Mouse (Mus musculus): ENCODE results near the gene Pan2. TPM values are rescaled to one million over a fixed set of nuclear protein-coding genes. Genes with fewer than 3 reads are reported as not detected.
A peak's percentile ranks its signal among the peaks of the same experiment; 100 is the strongest.
"Not testable (repeated sequence)": the region's sequence is repeated elsewhere in the genome, so short reads cannot be mapped to it uniquely, and the experiment has no call there.

Pan2 gene
- polyA plus RNA-seq, 1 experiment from 2014 or later: 36.2 TPM

DNA sequence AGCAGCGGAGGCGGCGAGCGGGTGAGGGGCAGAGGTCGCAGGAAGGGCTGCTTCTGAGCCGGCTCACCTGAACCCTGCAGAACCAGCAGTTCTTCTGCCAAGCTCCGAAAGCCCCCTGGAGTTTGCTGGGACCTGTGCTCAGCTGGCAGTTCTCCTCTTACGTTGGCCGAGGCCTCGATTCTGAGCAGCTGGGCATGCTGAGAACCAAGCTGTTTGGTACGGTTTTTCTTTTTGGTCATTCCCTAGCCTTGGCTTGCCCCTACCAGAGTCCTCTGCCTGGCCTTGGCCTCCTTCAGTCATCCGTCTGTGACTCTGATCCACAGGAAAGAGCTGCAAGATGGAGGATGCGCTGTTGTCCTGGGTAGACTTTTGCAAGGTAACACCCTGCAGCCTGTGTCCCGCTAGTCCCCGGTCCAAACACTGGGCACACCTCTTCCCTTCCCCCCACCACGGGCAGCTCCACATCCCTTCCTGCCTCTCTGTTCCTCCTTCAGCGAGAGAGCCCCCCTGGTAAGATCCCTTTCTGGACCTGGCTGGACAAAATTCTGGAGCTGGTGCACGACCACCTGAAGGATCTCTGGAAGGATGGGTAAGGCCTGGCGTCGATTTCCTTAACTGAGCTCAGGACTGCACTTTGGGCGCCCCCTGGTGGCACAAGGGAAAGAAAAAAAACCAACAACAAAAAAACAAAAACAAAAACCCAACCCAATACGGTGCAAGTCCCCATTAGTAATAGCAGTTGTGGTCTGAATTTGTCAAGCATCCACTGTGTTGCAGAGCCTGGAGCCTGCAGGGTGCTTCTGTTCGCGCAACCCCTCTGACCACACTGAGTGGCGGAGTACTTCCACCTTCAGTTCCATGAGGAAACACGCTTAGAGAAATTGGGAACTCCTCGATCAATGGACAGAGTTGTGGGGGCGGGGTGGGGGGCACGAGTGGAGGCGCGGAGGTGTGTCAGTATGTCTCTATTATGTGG is 19.2 kb upstream of the Pan2 start:
- H3K36me3 ChIP-seq (ENCODE audit: insufficient read depth): peaks cover 65% of the 10 kb centered on the region
- peak; percentile 24; the same call in 1 of the 2 replicates for ATAC-seq (ENCODE audit: insufficient read depth)
- no peak overlapping the region for H3K9ac ChIP-seq
- no peak overlapping the region for H3K4me3 ChIP-seq (ENCODE audit: low read depth, low read length)
- peak; percentile 78 for TF ChIP-seq CTCF (IDR thresholded peaks at IDR 0.05; ENCODE audit: low read depth)
- H3K4me2 ChIP-seq: no peak overlapping the region
- no peaks in the 10 kb centered on the region for H3K27me3 ChIP-seq (ENCODE audit: insufficient read depth, low read length)
- no peaks in the 10 kb centered on the region for H3K9me3 ChIP-seq (ENCODE audit: low read depth, low read length)
- peak; percentile 85 for DNase-seq
- H3K27ac ChIP-seq (ENCODE audit: low read depth): no peak overlapping the region
- no peaks in the 10 kb centered on the region for H3K4me1 ChIP-seq (ENCODE audit: insufficient read depth)
- 66% methylated on average over 31 of the region's 31 CpGs for WGBS

DNA sequence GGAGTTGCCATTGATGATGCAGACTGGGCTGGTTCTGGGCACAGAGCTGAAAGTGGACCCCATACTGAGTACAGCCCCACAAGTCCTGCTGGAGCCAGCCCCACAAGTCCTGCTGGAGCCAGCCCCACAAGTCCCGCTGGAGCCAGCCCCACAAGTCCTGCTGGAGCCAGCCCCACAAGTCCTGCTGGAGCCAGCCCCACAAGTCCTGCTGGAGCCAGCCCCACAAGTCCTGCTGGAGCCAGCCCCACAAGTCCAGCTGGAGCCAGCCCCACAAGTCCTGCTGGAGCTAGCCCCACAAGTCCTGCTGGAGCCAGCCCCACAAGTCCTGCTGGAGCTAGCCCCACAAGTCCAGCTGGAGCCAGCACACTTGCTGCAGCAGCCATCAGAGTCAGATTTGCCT is 12.5 kb upstream of the Pan2 start:
- peaks cover 30% of the 10 kb centered on the region for H3K36me3 ChIP-seq (ENCODE audit: insufficient read depth)
- not testable (repeated sequence) for ATAC-seq (ENCODE audit: insufficient read depth); H3K4me2 ChIP-seq; H3K9ac ChIP-seq; H3K4me1 ChIP-seq (ENCODE audit: insufficient read depth); H3K9me3 ChIP-seq (ENCODE audit: low read depth, low read length); H3K27me3 ChIP-seq (ENCODE audit: insufficient read depth, low read length); H3K27ac ChIP-seq (ENCODE audit: low read depth); H3K4me3 ChIP-seq (ENCODE audit: low read depth, low read length); DNase-seq
- 87% methylated on average over 1 of the region's 1 CpGs for WGBS

GRCm38 (mm10) chr10:128296370-128297090 is 6.6 kb upstream of the Pan2 start:
- WGBS: 68% methylated on average over 13 of the region's 13 CpGs
- H3K4me1 ChIP-seq (ENCODE audit: insufficient read depth): no peaks in the 10 kb centered on the region
- H3K36me3 ChIP-seq (ENCODE audit: insufficient read depth): peaks cover 9% of the 10 kb centered on the region; the same call in 1 of the 2 replicates
- no peak overlapping the region for H3K27ac ChIP-seq (ENCODE audit: low read depth)
- no peak for DNase-seq
- no peaks in the 10 kb centered on the region for H3K9me3 ChIP-seq (ENCODE audit: low read depth, low read length)
- ATAC-seq (ENCODE audit: insufficient read depth): no peak
- H3K4me2 ChIP-seq: no peak overlapping the region
- no peaks in the 10 kb centered on the region for H3K27me3 ChIP-seq (ENCODE audit: insufficient read depth, low read length)
- H3K4me3 ChIP-seq (ENCODE audit: low read depth, low read length): no peak overlapping the region
- no peak for TF ChIP-seq CTCF (IDR thresholded peaks at IDR 0.05; ENCODE audit: low read depth)
- no peak overlapping the region for H3K9ac ChIP-seq

GRCm38 (mm10) chr10:128297221-128297620 is 5.9 kb upstream of the Pan2 start:
- peak overlapping the region; percentile 65; the same call in 1 of the 2 replicates for H3K27ac ChIP-seq (ENCODE audit: low read depth)
- H3K4me2 ChIP-seq: peak overlapping the region; percentile 20; the same call in 1 of the 2 replicates
- H3K36me3 ChIP-seq (ENCODE audit: insufficient read depth): 0 out of 2 replicates have a peak, but pooled peaks cover 3% of the 10 kb centered on the region
- WGBS: 47% methylated on average over 4 of the region's 4 CpGs
- H3K4me1 ChIP-seq (ENCODE audit: insufficient read depth): peaks cover 1% of the 10 kb centered on the region; the same call in 1 of the 2 replicates
- no peak overlapping the region for H3K9ac ChIP-seq
- peak; percentile 61 for DNase-seq
- H3K27me3 ChIP-seq (ENCODE audit: insufficient read depth, low read length): no peaks in the 10 kb centered on the region
- peak; percentile 26; the same call in 1 of the 2 replicates for ATAC-seq (ENCODE audit: insufficient read depth)
- no peaks in the 10 kb centered on the region for H3K9me3 ChIP-seq (ENCODE audit: low read depth, low read length)
- TF ChIP-seq CTCF (IDR thresholded peaks at IDR 0.05; ENCODE audit: low read depth): no peak
- H3K4me3 ChIP-seq (ENCODE audit: low read depth, low read length): no peak overlapping the region

- peak; percentile 81 for ATAC-seq (ENCODE audit: insufficient read depth)
- peak; percentile 82 for DNase-seq
Observed at GRCm38 (mm10) chr10:128297622-128298021, 5.5 kb upstream of the Pan2 start.

GRCm38 (mm10) chr10:128298243-128298642 is 4.9 kb upstream of the Pan2 start:
- WGBS: 65% methylated on average over 6 of the region's 6 CpGs
- H3K4me2 ChIP-seq: no peak overlapping the region
- H3K9me3 ChIP-seq (ENCODE audit: low read depth, low read length): no peaks in the 10 kb centered on the region
- TF ChIP-seq CTCF (IDR thresholded peaks at IDR 0.05; ENCODE audit: low read depth): no peak
- H3K27ac ChIP-seq (ENCODE audit: low read depth): no peak overlapping the region
- H3K27me3 ChIP-seq (ENCODE audit: insufficient read depth, low read length): no peaks in the 10 kb centered on the region
- 0 out of 2 replicates have a peak overlapping the region, but pooled peaks have one; percentile 26 for H3K9ac ChIP-seq
- H3K36me3 ChIP-seq (ENCODE audit: insufficient read depth): no peaks in the 10 kb centered on the region
- H3K4me1 ChIP-seq (ENCODE audit: insufficient read depth): peaks cover 3% of the 10 kb centered on the region; the same call in 1 of the 2 replicates
- DNase-seq (peak; percentile 8), ATAC-seq (ENCODE audit: insufficient read depth) (no peak)
- H3K4me3 ChIP-seq (ENCODE audit: low read depth, low read length): no peak overlapping the region

More at GRCm38 (mm10) chr10:128297622-128298021, 5.5 kb upstream of the Pan2 start:
- TF ChIP-seq CTCF (IDR thresholded peaks at IDR 0.05; ENCODE audit: low read depth): no peak
- Histone ChIP-seq H3K27ac (ENCODE audit: low read depth) (peak overlapping the region; percentile 65; the same call in 1 of the 2 replicates), H3K4me1 (ENCODE audit: insufficient read depth) (peaks cover 3% of the 10 kb centered on the region; the same call in 1 of the 2 replicates), H3K36me3 (ENCODE audit: insufficient read depth) (no peaks in the 10 kb centered on the region), H3K27me3 (ENCODE audit: insufficient read depth, low read length) (no peaks in the 10 kb centered on the region), H3K9me3 (ENCODE audit: low read depth, low read length) (no peaks in the 10 kb centered on the region), H3K4me2 (peak overlapping the region; percentile 20; the same call in 1 of the 2 replicates), H3K4me3 (ENCODE audit: low read depth, low read length) (no peak overlapping the region), H3K9ac (peak overlapping the region; percentile 26)
- WGBS: 58% methylated on average over 11 of the region's 11 CpGs
